Mouse (Mus musculus): Measurements from ENCODE around the gene Zbtb25.

The Zbtb25 gene

GRCm38 (mm10) chr12:76377059-76377458 is 7.7 kb upstream of the Zbtb25 start:
- DNase-seq (ENCODE audit: inconsistent ontology term), result no peak

- no peak for DNase-seq (ENCODE audit: inconsistent ontology term)
Observed at GRCm38 (mm10) chr12:76376649-76377048, 7.2 kb upstream of the Zbtb25 start.

DNA sequence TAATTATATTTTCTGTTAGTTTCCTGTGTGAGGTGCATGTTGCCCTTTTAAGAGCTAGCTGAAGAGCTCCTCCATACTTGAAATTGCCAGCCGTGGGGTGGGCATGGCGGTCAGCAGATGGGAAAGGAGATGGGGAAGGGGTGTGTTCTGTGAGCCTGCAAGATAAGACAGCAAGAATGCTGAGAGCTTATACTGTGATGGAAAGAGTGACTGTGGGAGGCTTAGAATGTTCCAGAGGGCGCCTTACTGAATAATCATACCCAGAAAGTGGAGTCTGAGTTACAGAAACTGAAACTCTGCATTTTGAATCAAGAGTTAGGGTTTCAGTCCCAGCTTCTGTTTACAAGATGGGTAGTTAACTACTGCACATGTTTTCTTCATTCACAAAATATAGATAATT is 6.1 kb upstream of the Zbtb25 start:
- no peak for DNase-seq (ENCODE audit: inconsistent ontology term)

GRCm38 (mm10) chr12:76374911-76375310 is 5.5 kb upstream of the Zbtb25 start:
- no peak for DNase-seq (ENCODE audit: inconsistent ontology term)

DNA sequence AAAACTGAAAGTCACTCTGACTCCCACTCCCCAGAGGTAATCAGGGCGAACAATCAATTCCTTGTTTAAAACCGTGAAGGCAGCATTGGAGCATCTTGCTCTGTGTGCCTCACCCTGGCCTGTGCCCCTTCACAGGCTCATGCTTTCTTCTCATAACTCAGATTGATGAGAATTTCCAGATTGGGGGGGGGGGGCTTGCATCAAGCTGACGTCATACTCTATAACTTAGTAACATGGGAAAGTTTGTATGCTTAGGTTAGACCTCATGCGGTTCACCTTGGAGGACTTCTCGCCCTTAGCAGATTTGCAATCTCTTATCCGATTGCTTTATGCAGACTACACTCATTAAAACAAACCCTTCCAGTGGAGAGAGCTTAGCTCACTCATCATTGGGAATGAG is 4.6 kb upstream of the Zbtb25 start:
- no peak for DNase-seq (ENCODE audit: inconsistent ontology term)

GRCm38 (mm10) chr12:76372881-76373818 is 3.7 kb upstream of the Zbtb25 start:
- no peak for DNase-seq (ENCODE audit: inconsistent ontology term)

DNA sequence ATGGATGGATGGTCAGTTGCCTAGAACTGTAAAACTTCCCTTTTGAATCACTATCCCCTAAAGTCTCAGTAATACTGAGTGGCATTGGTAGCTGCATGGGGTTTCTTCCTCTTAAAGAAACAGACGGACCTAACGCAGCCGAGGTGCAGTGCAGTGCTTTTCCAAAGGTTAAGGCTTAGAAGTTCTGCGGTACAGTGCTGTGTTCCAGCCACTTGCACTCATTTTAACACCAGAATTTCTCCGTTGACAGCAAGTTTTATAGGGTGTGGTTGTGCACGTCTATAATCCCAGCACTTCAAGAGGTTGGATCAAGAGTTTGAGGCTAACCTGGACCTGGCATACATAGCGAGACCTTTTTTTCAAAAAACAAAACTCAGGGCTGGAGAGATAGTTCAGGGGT is 2.6 kb upstream of the Zbtb25 start:
- no peak for DNase-seq (ENCODE audit: inconsistent ontology term)

DNA sequence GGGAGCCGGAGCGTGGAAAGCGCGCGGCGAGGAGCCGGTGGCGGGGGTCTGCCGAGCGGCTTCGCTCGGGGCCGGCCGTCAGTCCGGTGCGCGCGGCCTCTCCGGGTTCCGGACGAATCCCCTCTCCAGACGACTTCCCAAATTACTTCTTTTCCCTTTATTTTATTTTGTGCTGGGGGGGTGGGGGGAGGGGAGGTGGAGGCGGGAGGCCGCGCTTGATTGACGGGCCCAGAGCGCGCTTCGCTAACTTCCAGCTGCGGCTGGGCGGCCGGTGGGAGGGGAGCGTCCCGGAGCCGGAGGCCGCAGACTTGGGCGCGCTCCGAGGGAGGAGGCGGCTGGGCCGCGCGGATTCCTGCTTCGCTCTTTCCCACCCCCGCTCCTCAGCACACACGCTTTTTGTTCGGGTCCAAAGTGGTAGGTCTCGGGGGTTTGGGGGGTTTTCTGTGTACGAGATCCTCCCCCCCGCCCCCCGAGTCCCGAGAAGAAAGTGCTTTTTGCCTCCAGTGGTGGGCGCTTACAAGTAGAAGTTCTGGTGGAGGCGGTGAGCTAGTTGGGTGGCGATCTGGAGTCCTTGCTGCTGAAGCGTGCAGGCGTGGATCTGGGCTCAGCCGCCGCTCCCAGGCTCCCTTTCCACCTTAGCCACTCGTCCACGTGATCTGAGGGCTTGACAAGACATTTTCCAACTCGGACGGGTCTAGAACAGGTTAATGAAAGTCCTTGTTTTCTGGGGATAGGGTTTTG is 1.6 kb upstream of the Zbtb25 start:
- DNase-seq (ENCODE audit: inconsistent ontology term), result peak; percentile 84

DNA sequence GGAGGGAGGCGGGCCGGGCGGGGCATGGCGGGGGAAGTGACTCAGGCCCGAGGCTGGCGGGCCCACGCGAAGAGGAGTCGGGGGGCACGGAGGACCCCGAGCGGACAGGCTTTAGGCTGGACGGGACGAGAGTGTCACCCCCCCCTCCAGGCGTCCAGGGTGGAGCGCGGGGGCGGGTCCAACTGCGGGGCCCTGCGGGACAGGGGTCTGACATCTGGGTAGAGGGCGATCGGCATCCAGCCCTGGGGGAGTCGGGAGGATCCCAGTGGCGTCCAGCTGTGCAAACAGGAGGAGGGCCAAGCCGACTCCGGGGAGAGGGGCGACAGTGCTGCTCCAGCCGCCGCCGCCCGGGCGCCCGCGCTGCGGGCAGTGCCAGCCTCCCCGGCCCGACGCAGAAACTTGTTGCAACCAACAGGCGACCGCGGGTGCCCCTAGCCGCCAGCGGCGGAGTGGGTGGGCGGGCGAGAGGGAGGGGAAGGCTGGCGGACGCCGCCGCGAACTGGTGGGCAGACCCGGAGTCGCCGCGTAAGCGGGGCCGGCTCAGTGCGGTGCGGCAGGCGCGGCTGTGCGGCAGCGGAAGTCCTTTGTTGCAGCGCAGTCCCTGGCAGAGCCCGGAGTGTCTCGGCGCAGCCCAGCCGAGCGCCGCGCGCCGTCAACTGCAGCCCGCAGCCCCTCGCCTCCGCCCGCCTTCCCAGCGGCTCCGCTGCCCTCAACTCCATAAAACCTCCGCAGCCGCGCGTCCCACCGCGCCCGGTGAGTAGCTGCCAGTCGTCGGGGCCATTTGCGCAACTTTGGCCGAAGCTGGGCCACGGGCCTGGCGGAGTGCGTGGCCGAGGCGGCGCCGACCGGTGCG is 802 bp upstream of the Zbtb25 start, which contains the start of gene Zbtb1:
Zbtb1 (plus strand) TSS at position 289 of the 853 bp plus-strand sequence.
- DNase-seq (ENCODE audit: inconsistent ontology term), result peak; percentile 94

GRCm38 (mm10) chr12:76368790-76369205 is 604 bp downstream of the Zbtb25 start:
- DNase-seq (ENCODE audit: inconsistent ontology term), result peak; percentile 12

DNA sequence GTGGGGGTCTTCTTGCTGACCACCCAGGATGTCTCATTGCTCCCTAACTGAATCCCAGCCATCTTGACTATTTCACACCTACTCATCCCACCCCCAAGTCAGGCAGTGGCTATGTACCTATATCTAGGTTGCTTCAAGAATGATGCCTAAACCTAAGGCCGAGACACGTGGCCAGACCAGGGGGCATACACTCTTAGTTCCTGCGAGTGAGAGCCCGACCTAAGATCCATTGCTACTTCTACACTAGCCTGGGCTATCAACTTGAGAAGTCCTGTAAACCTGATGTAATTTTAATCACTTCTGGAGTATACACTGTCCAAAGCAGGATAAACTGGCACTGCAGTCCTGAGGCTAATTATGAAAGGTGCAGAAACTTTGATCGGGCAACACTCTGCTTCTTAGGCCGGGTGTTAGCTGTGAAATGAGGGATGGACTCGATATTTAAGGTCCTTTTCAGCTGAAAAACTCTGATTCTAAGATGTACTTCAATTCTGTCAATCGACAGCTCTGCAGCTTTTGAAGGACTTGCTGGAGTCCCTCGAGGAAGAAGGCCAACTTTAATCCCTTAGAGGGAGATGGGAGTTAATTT is 1.1 kb downstream of the Zbtb25 start:
- no peak for DNase-seq (ENCODE audit: inconsistent ontology term)

- peak; percentile 64 for DNase-seq (ENCODE audit: inconsistent ontology term)
Observed at GRCm38 (mm10) chr12:76367096-76367995, 2.1 kb downstream of the Zbtb25 start.

DNA sequence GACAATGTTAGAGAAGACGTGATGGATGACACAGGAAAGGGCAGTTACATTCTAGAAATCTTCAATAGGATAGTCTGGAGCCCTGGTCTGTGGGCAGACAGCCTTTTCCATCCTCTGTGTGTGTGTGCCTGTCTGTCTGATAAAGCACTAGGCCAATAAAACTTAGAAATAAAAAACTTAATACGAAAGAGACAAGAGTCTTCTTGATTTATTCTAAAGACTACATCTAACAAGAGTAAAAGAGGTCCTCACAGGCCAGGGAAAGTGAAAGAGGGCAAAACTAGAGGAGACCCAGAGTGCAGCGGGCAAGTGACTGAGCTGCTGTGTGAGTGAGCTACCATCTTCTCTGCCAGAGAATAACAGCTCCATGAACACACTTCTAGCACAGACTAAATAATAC is 3.1 kb downstream of the Zbtb25 start:
- DNase-seq (ENCODE audit: inconsistent ontology term), result no peak

DNA sequence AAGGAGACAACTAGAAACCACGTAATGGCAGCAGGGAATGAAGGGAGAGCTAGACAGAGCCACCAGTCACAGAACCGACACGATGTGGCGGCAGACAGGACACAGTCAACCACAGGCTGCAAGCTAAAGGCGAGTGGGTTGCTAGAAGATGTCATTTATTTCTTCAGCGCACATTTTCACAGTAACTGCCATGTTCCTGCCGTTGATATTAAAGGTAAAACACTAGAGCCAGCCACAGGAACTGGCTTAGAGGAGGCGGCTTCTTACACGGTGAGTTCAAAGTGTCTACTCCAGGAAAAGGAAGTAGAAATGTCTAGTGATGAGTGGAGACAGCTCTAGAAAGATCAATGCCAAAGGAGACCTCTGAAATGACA is 7.1 kb downstream of the Zbtb25 start:
- DNase-seq (ENCODE audit: inconsistent ontology term), result no peak

DNA sequence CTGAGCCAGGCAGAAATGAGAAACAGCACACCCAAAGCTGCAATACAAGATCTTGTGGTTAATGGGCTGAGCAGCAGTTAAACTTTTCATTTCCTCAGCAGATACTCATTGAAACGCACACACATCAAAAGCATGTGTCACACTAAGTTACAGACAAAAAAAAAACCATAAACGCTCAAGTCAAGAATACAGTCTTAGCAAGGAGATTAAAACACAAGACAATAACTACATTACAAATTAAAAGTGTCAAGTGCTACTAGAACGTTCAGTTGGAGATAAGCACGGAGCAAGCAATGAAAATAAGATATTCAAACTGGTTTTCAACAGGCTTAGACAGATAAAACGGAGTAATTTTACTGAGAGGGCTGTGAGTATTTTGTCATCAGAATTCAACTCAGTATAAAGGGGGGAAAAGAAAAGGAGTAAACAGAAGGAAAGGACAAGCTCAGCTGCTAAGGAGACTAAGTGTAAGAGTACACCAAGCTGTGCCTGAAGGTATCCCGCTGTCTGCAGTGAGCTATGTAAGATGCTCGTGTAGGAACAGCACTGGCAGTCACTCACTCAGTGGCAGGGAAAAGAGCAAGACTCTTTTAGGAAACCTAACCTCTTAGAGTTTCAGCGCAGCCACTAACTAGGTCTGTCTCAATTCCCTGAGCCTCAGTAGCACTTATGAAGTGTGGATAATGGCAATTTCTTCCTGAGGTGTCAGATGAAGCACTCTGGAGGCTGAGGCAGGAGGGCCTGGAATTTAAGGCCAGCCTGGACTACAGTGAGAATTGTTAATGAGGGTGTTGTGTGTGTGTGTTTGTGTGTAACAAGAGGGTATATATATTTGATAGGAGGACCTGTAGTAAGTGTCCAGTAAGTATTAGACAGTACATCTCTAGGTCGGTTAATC is 7.7 kb downstream of the Zbtb25 start:
- no peak for DNase-seq (ENCODE audit: inconsistent ontology term)

DNA sequence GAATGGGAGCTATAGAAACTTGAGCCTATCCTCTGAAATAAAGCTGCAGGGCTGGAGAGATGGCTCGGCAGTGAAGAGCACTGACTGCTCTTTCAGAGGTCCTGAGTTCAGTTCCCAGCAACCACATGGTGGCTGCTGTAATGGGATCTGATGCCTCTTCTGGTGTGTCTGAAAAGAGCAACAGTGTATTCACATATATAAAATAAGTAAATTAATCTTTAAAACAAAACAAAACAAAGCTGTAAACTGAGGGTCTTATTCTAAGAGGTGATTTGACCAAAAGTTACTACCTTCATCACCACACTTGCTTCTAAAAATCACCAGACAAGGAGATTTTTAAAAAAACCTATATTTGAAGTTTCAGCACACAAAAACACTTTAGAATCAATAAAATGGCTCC is 8.5 kb downstream of the Zbtb25 start:
- no peak for DNase-seq (ENCODE audit: inconsistent ontology term)

GRCm38 (mm10) chr12:76349680-76350220 is 19.7 kb downstream of the Zbtb25 start:
- DNase-seq (ENCODE audit: inconsistent ontology term), result no peak

DNA sequence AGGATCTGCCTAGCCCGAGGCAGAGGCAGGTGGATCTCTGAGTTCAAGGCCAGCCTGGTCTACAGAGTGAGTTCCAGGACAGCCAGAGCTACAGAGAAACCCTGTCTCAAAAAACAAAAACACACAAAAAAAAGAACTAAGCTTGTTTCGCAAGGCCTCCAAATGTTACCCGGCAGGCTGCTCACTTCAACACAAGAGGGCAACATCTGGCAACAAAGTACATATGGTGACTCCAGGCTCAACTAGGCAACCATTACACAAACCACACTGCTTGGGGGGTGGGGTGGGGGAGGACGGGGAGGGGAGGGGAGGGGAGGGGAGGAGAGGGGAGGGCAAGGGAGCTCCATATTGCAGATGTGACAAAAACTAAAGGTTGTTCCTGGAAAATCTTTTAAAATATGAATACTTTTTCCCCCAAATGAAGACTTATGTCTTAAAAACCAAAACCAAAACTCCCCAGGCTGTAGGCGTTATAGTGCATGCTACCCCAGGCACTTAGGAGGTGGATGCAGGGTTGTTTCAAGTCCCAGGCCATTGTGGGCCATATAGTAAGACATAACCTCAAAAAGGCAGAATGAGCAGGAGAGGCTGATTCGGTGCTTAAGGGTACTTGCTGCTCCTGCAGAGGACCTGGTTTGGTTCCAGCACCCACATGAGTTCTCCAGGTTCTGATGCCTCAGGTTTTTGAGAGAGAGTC is 23.5 kb downstream of the Zbtb25 start:
- DNase-seq (ENCODE audit: inconsistent ontology term), result no peak

DNA sequence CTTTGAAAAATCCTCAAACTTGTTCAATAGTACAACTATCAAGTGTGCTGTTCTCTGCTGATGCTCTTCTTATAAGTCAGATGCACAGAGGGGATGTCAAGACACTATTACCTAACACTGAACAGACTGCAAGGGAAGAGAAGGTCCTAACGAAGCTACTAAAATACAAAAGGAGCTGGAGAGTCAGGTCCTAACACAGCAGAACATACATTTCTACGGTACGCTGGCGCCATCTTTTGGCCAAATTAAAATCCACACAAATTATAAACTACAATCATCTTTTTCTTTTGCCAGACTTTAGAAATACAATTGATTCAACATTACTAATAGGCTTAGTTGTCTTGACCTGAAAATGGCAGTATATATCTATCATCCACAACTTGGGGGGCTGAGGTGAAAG is 28.3 kb downstream of the Zbtb25 start:
- peak; percentile 42 for DNase-seq (ENCODE audit: inconsistent ontology term)
